In the genomic region with DNA sequence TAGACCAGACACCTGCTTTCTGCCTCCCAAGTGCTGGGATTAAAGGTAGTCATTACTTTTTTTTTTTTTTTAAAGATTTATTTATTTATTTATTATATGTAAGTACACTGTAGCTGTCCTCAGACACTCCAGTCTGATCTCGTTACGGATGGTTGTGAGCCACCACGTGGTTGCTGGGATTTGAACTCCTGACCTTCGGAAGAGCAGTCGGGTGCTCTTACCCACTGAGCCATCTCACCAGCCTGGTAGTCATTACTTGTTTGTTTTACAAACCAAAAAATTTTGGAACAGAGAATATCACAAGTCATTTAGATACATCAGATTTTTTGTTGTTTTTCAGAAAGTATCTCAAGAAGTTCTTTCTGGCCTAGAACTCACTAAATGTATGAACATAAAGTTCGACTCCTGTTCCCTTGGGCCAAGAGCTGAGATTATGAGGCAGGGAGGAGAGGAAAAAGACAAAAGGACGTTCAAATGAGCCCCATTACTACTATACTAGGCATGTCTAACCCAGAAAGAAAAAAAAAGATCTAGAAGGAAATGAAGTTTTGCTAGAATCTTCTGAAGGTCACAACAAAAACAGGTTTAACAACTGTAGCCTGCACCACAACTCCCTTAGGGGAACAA, we compare ENCODE assay signal across 8 mouse cellular contexts. TPM values are rescaled to one million over a fixed set of nuclear protein-coding genes. Genes with fewer than 3 reads are reported as not detected.
DNase-seq lines count a peak whose midpoint lies in the region; ATAC-seq and TF ChIP-seq lines count a peak whose summit lies in the region.
"Not testable (repeated sequence)": the region's sequence is repeated elsewhere in the genome, so short reads cannot be mapped to it uniquely, and the experiment has no call there.

No protein-coding gene starts in this region.

- not testable (repeated sequence) for TF ChIP-seq CTCF in lung, embryonic 14.5 days (IDR thresholded peaks at IDR 0.05; ENCODE audit: low read depth); midbrain, postnatal 0 days (IDR thresholded peaks at IDR 0.05); testis, adult 2 months (IDR thresholded peaks at IDR 0.05; ENCODE audit: control insufficient read depth, insufficient read depth, insufficient replicate concordance, low read depth, low read length)

- not testable (repeated sequence) for TF ChIP-seq POLR2A in testis, adult 2 months (IDR thresholded peaks at IDR 0.05; ENCODE audit: control insufficient read depth, low read depth, low read length)

- ATAC-seq in forebrain, embryonic 13.5 days; heart, embryonic 15.5 days (replicated peaks; ENCODE audit: insufficient number of reproducible peaks, insufficient read depth, low FRiP score, low read depth); intestine, embryonic 16.5 days; limb, embryonic 12.5 days (ENCODE audit: insufficient number of reproducible peaks, insufficient read depth, low FRiP score, low TSS enrichment, low read depth); lung, embryonic 14.5 days (ENCODE audit: insufficient read depth); midbrain, postnatal 0 days (ENCODE audit: low FRiP score): not testable (repeated sequence)

- H3K4me3 ChIP-seq in brown adipose tissue, adult 24 weeks (ENCODE audit: insufficient read depth, low read depth, low read length) = peak overlapping the region; percentile 81
- peak overlapping the region; percentile 73 for H3K4me3 ChIP-seq in forebrain, embryonic 13.5 days
- H3K4me3 ChIP-seq in heart, embryonic 15.5 days = peak overlapping the region; percentile 64
- H3K4me3 ChIP-seq in intestine, embryonic 16.5 days (ENCODE audit: low read length) = peak overlapping the region; percentile 63
- H3K4me3 ChIP-seq in limb, embryonic 12.5 days (replicated peaks) = peak overlapping the region; percentile 76
- H3K4me3 ChIP-seq in lung, embryonic 14.5 days (ENCODE audit: low read depth, low read length) = peak overlapping the region; percentile 76
- H3K4me3 ChIP-seq in midbrain, postnatal 0 days (ENCODE audit: low read depth, low read length) = peak overlapping the region; percentile 52; the same call in 1 of the 2 replicates
- H3K4me3 ChIP-seq in testis, adult 2 months (ENCODE audit: control insufficient read depth, low read depth, low read length) = not testable (repeated sequence)

- peak overlapping the region; percentile 78 for H3K27ac ChIP-seq in brown adipose tissue, adult 24 weeks (replicated peaks; ENCODE audit: low read depth, low read length)
- H3K27ac ChIP-seq in forebrain, embryonic 13.5 days = peak overlapping the region; percentile 99
- H3K27ac ChIP-seq in heart, embryonic 15.5 days = peak overlapping the region; percentile 98
- H3K27ac ChIP-seq in intestine, embryonic 16.5 days (ENCODE audit: low read length) = peak overlapping the region; percentile 97
- peak overlapping the region; percentile 99 for H3K27ac ChIP-seq in limb, embryonic 12.5 days
- peak overlapping the region; percentile 99 for H3K27ac ChIP-seq in lung, embryonic 14.5 days (ENCODE audit: low read depth)
- H3K27ac ChIP-seq in midbrain, postnatal 0 days (ENCODE audit: low read depth, low read length) = peak overlapping the region; percentile 99
- peak overlapping the region; percentile 99 for H3K27ac ChIP-seq in testis, adult 2 months (ENCODE audit: control insufficient read depth, insufficient read depth, low read depth, low read length)

- H3K9me3 ChIP-seq in forebrain, embryonic 13.5 days (replicated peaks); heart, embryonic 15.5 days (replicated peaks); intestine, embryonic 16.5 days (ENCODE audit: control insufficient read depth, low read length); limb, embryonic 12.5 days; lung, embryonic 14.5 days (ENCODE audit: low read depth, low read length); midbrain, postnatal 0 days (ENCODE audit: low read length): not testable (repeated sequence)

- not testable (repeated sequence) for H3K4me1 ChIP-seq in brown adipose tissue, adult 24 weeks (ENCODE audit: control insufficient read depth, insufficient read depth, insufficient read length, low read length); lung, embryonic 14.5 days (ENCODE audit: insufficient read depth); midbrain, postnatal 0 days (ENCODE audit: insufficient read depth, low read length); testis, adult 2 months (ENCODE audit: control insufficient read depth, insufficient read depth, low read length)
- H3K4me1 ChIP-seq in forebrain, embryonic 13.5 days = peaks cover 21% of the 10 kb centered on the region
- H3K4me1 ChIP-seq in heart, embryonic 15.5 days (replicated peaks) = peaks cover 17% of the 10 kb centered on the region
- peaks cover 13% of the 10 kb centered on the region; the same call in 1 of the 2 replicates for H3K4me1 ChIP-seq in intestine, embryonic 16.5 days (ENCODE audit: control insufficient read depth, insufficient read depth, low read length)
- peaks cover 22% of the 10 kb centered on the region for H3K4me1 ChIP-seq in limb, embryonic 12.5 days (replicated peaks)

- H3K27me3 ChIP-seq in forebrain, embryonic 13.5 days; heart, embryonic 15.5 days; intestine, embryonic 16.5 days (replicated peaks; ENCODE audit: control insufficient read depth, insufficient read depth, low read length); limb, embryonic 12.5 days; lung, embryonic 14.5 days (ENCODE audit: insufficient read depth, low read length); midbrain, postnatal 0 days (ENCODE audit: insufficient read depth, low read length); testis, adult 2 months (ENCODE audit: control insufficient read depth, insufficient read depth, low read length): not testable (repeated sequence)

- H3K9ac ChIP-seq in forebrain, embryonic 13.5 days = peak overlapping the region; percentile 97
- H3K9ac ChIP-seq in heart, embryonic 15.5 days = peak overlapping the region; percentile 78
- H3K9ac ChIP-seq in intestine, embryonic 16.5 days (ENCODE audit: low read depth, low read length) = peak overlapping the region; percentile 93
- peak overlapping the region; percentile 98 for H3K9ac ChIP-seq in limb, embryonic 12.5 days (replicated peaks)
- peak overlapping the region; percentile 96 for H3K9ac ChIP-seq in lung, embryonic 14.5 days
- peak overlapping the region; percentile 96; the same call in 1 of the 2 replicates for H3K9ac ChIP-seq in midbrain, postnatal 0 days (replicated peaks; ENCODE audit: low read length, poor library complexity, severe bottlenecking)

- not testable (repeated sequence) for DNase-seq in lung, embryonic 14.5 days; midbrain, postnatal 0 days (ENCODE audit: low spot score)

- H3K4me2 ChIP-seq in forebrain, embryonic 13.5 days = peak overlapping the region; percentile 78
- H3K4me2 ChIP-seq in heart, embryonic 15.5 days = peak overlapping the region; percentile 74
- peak overlapping the region; percentile 82 for H3K4me2 ChIP-seq in intestine, embryonic 16.5 days (ENCODE audit: low read depth, low read length)
- H3K4me2 ChIP-seq in limb, embryonic 12.5 days = peak overlapping the region; percentile 60
- H3K4me2 ChIP-seq in lung, embryonic 14.5 days = peak overlapping the region; percentile 78
- peak overlapping the region; percentile 75 for H3K4me2 ChIP-seq in midbrain, postnatal 0 days (ENCODE audit: low read depth, low read length, poor library complexity, severe bottlenecking)

- H3K36me3 ChIP-seq in forebrain, embryonic 13.5 days (ENCODE audit: poor library complexity, severe bottlenecking); heart, embryonic 15.5 days; intestine, embryonic 16.5 days (ENCODE audit: control insufficient read depth, insufficient read depth, low read length); midbrain, postnatal 0 days (ENCODE audit: insufficient read depth, low read length); testis, adult 2 months (ENCODE audit: control insufficient read depth, insufficient read depth, low read length): not testable (repeated sequence)
- H3K36me3 ChIP-seq in limb, embryonic 12.5 days = peaks cover 12% of the 10 kb centered on the region
- H3K36me3 ChIP-seq in lung, embryonic 14.5 days (ENCODE audit: insufficient read depth) = peaks cover 16% of the 10 kb centered on the region

- 57% methylated on average over 7 of the region's 7 CpGs for WGBS in forebrain, embryonic 13.5 days
- 56% methylated on average over 7 of the region's 7 CpGs for WGBS in heart, embryonic 15.5 days
- WGBS in intestine, embryonic 16.5 days = 56% methylated on average over 7 of the region's 7 CpGs
- WGBS in limb, embryonic 12.5 days = 64% methylated on average over 7 of the region's 7 CpGs
- WGBS in lung, embryonic 14.5 days = 47% methylated on average over 7 of the region's 7 CpGs
- 53% methylated on average over 7 of the region's 7 CpGs for WGBS in midbrain, postnatal 0 days

RNA-seq across cellular contexts. Expression of a gene that starts 1.2 kb away (rescaled TPM):
- polyA plus RNA-seq in brown adipose tissue, adult 24 weeks (2012; ENCODE audit: insufficient read depth, insufficient read length, missing spikeins) = 105 and 132 TPM in 2 replicates
- polyA plus RNA-seq in forebrain, embryonic 13.5 days (2015; fragmentation: Nextera tagmentation; extraction: Ambion mirVana) = 751 and 753 TPM in 2 replicates
- 318 and 332 TPM in 2 replicates for polyA plus RNA-seq in heart, embryonic 15.5 days (2015; fragmentation: Nextera tagmentation; extraction: Ambion mirVana)
- polyA plus RNA-seq in intestine, embryonic 16.5 days (2015; fragmentation: Nextera tagmentation; extraction: Ambion mirVana) = 393 and 451 TPM in 2 replicates
- 798 and 826 TPM in 2 replicates for polyA plus RNA-seq in limb, embryonic 12.5 days (2016; fragmentation: Nextera tagmentation; extraction: Ambion mirVana)
- polyA plus RNA-seq in lung, embryonic 14.5 days (2014; fragmentation: Nextera tagmentation; extraction: Ambion mirVana) = 716 and 730 TPM in 2 replicates
- 119 and 193 TPM in 2 replicates for total RNA-seq in midbrain, postnatal 0 days (2014; rRNA removed)
- polyA plus RNA-seq in midbrain, postnatal 0 days (2015; fragmentation: Nextera tagmentation; extraction: Ambion mirVana) = 284 and 296 TPM in 2 replicates
- polyA plus RNA-seq in testis, adult 2 months (2012; rRNA removed) = 75.4 and 83.4 TPM in 2 replicates

RNA-seq across cellular contexts. Expression of a gene that starts 23.4 kb away (rescaled TPM):
- 47.3 and 49.3 TPM in 2 replicates for polyA plus RNA-seq in brown adipose tissue, adult 24 weeks (2012; ENCODE audit: insufficient read depth, insufficient read length, missing spikeins)
- 128 and 136 TPM in 2 replicates for polyA plus RNA-seq in forebrain, embryonic 13.5 days (2015; fragmentation: Nextera tagmentation; extraction: Ambion mirVana)
- 73.6 and 78.0 TPM in 2 replicates for polyA plus RNA-seq in heart, embryonic 15.5 days (2015; fragmentation: Nextera tagmentation; extraction: Ambion mirVana)
- polyA plus RNA-seq in intestine, embryonic 16.5 days (2015; fragmentation: Nextera tagmentation; extraction: Ambion mirVana) = 98.3 and 104 TPM in 2 replicates
- polyA plus RNA-seq in limb, embryonic 12.5 days (2016; fragmentation: Nextera tagmentation; extraction: Ambion mirVana) = 135 and 149 TPM in 2 replicates
- polyA plus RNA-seq in lung, embryonic 14.5 days (2014; fragmentation: Nextera tagmentation; extraction: Ambion mirVana) = 103 and 104 TPM in 2 replicates
- 44.2 and 58.1 TPM in 2 replicates for total RNA-seq in midbrain, postnatal 0 days (2014; rRNA removed)
- polyA plus RNA-seq in midbrain, postnatal 0 days (2015; fragmentation: Nextera tagmentation; extraction: Ambion mirVana) = 42.1 and 47.9 TPM in 2 replicates
- polyA plus RNA-seq in testis, adult 2 months (2012; rRNA removed) = 33.9 and 43.7 TPM in 2 replicates

RNA-seq across cellular contexts. Expression of a gene that starts 59.6 kb away (rescaled TPM):
- polyA plus RNA-seq in brown adipose tissue, adult 24 weeks (2012; ENCODE audit: insufficient read depth, insufficient read length, missing spikeins) = 36.2 and 74.0 TPM in 2 replicates
- 29.3 and 38.6 TPM in 2 replicates for polyA plus RNA-seq in forebrain, embryonic 13.5 days (2015; fragmentation: Nextera tagmentation; extraction: Ambion mirVana)
- 53.3 and 64.4 TPM in 2 replicates for polyA plus RNA-seq in heart, embryonic 15.5 days (2015; fragmentation: Nextera tagmentation; extraction: Ambion mirVana)
- polyA plus RNA-seq in intestine, embryonic 16.5 days (2015; fragmentation: Nextera tagmentation; extraction: Ambion mirVana) = 107 and 114 TPM in 2 replicates
- 54.1 and 59.9 TPM in 2 replicates for polyA plus RNA-seq in limb, embryonic 12.5 days (2016; fragmentation: Nextera tagmentation; extraction: Ambion mirVana)
- 12.4 and 13.6 TPM in 2 replicates for polyA plus RNA-seq in lung, embryonic 14.5 days (2014; fragmentation: Nextera tagmentation; extraction: Ambion mirVana)
- 44.4 and 57.7 TPM in 2 replicates for total RNA-seq in midbrain, postnatal 0 days (2014; rRNA removed)
- 220 and 237 TPM in 2 replicates for polyA plus RNA-seq in midbrain, postnatal 0 days (2015; fragmentation: Nextera tagmentation; extraction: Ambion mirVana)
- 10.5 and 11.3 TPM in 2 replicates for polyA plus RNA-seq in testis, adult 2 months (2012; rRNA removed)
